Mouse (Mus musculus) ES-Bruce4 (cell line): ENCODE results near the gene Tbp.

ENCODE experiments used
- CTCF ChIP-seq: IDR thresholded peaks from one replicate; pipeline ENCODE4 v1.8.1; 2011; ENCODE audit warnings: low read depth, low read length
- EP300 ChIP-seq: IDR thresholded peaks from 2 replicates; pipeline ENCODE4 v1.6.1; 2011; ENCODE audit warnings: low read depth, low read length; ENCODE audit not compliant: insufficient read depth
- POLR2A ChIP-seq: IDR thresholded peaks from one replicate; pipeline ENCODE4 v1.8.1; 2011; ENCODE audit warnings: low read length; ENCODE audit not compliant: insufficient read depth

- TF ChIP-seq CTCF: no peak
- TF ChIP-seq POLR2A: no peak
- TF ChIP-seq EP300: no peak
Measured at GRCm38 (mm10) chr17:15530141-15530540, 30.5 kb downstream of the Tbp start.
